Mouse (Mus musculus): ENCODE measurements around the gene Npas4.

- TF ChIP-seq POLR2A (IDR thresholded peaks at IDR 0.05; ENCODE audit: low read depth, low read length) = no peak
- no peak for TF ChIP-seq CTCF (IDR thresholded peaks at IDR 0.05; ENCODE audit: borderline replicate concordance, insufficient read depth, low read length)
These were observed 49.4 kb upstream of the Npas4 start for GRCm38 (mm10) chr19:5039301-5040114.

All from embryonic fibroblast, embryonic 13.5 days (primary cell).